Mouse (Mus musculus) embryonic facial prominence, embryonic 10.5 days (tissue): ENCODE measurements at regions not wholly inside any gene's neighbourhood (a gene's known extent, or its start where the extent isn't known, plus 50 kb on each side); places are given as distances from the start of the nearest gene placed in this dataset.

Experiments
- DNase-seq: peaks from one replicate; pipeline ENCODE4 v3.0.0-alpha.2; 2017; ENCODE audit warnings: low spot score
- H3K27ac ChIP-seq: fragments of 300-500 bp; sonication (generic); replicated peaks from 2 replicates; pipeline ENCODE4 v1.5.1; 2016; ENCODE audit warnings: mild to moderate bottlenecking
- H3K27me3 ChIP-seq: fragments of 300-500 bp; sonication (generic); replicated peaks from 2 replicates; pipeline ENCODE4 v1.6.1; 2016; ENCODE audit warnings: low read depth, mild to moderate bottlenecking; ENCODE audit not compliant: poor library complexity, severe bottlenecking
- H3K36me3 ChIP-seq: fragments of 300-500 bp; sonication (generic); replicated peaks from 2 replicates; pipeline ENCODE4 v1.6.1; 2016; ENCODE audit warnings: mild to moderate bottlenecking, moderate library complexity
- H3K4me1 ChIP-seq: fragments of 300-500 bp; sonication (generic); 2 replicates; pipeline ENCODE4 v1.6.1; 2016
- H3K4me3 ChIP-seq: fragments of 300-500 bp; sonication (generic); 2 replicates; pipeline ENCODE4 v1.5.1; 2016; ENCODE audit warnings: mild to moderate bottlenecking, moderate library complexity
- H3K9me3 ChIP-seq: fragments of 300-500 bp; sonication (generic); 2 replicates; pipeline ENCODE4 v1.6.1; 2016; ENCODE audit warnings: mild to moderate bottlenecking
- WGBS: fragments of 180-500 bp; shearing (Covaris S2); methylation state at CpG from one replicate; pipeline ENCODE4 v1.1.7; 2016; 5-methylcytosine and 5-hydroxymethylcytosine counted together

GRCm38 (mm10) chr14:25199900-25200299, 259.1 kb upstream of the Zmiz1 start:
- H3K4me1 ChIP-seq, result peaks cover 55% of the 10 kb centered on the region
- WGBS, result 87% methylated on average over 3 of the region's 3 CpGs

GRCm38 (mm10) chr14:25200656-25201179, 258.3 kb upstream of the Zmiz1 start:
- Histone ChIP-seq H3K4me3 (no peak overlapping the region), H3K9me3 (no peaks in the 10 kb centered on the region), H3K4me1 (peaks cover 47% of the 10 kb centered on the region), H3K36me3 (no peaks in the 10 kb centered on the region), H3K27me3 (peaks cover 4% of the 10 kb centered on the region; the same call in 1 of the 2 replicates), H3K27ac (peak overlapping the region; percentile 48; the same call in 1 of the 2 replicates)
- no peak for DNase-seq
- 59% methylated on average over 4 of the region's 4 CpGs for WGBS

More at GRCm38 (mm10) chr14:25199900-25200299, 259.1 kb upstream of the Zmiz1 start:
- Histone ChIP-seq H3K36me3 (no peaks in the 10 kb centered on the region), H3K9me3 (no peaks in the 10 kb centered on the region), H3K27ac (peak overlapping the region; percentile 48; the same call in 1 of the 2 replicates), H3K4me3 (no peak overlapping the region), H3K27me3 (peaks cover 4% of the 10 kb centered on the region; the same call in 1 of the 2 replicates)
- no peak for DNase-seq

GRCm38 (mm10) chr14:25202312-25202711, 256.7 kb upstream of the Zmiz1 start:
- WGBS, result 79% methylated on average over 2 of the region's 2 CpGs
- Histone ChIP-seq H3K9me3 (no peaks in the 10 kb centered on the region), H3K4me1 (peaks cover 44% of the 10 kb centered on the region), H3K27me3 (peaks cover 4% of the 10 kb centered on the region; the same call in 1 of the 2 replicates), H3K27ac (peak overlapping the region; percentile 11; the same call in 1 of the 2 replicates), H3K36me3 (no peaks in the 10 kb centered on the region), H3K4me3 (no peak overlapping the region)
- no peak for DNase-seq

- no peak overlapping the region for H3K27ac ChIP-seq
- DNase-seq, result no peak
- 95% methylated on average over 5 of the region's 5 CpGs for WGBS
- no peaks in the 10 kb centered on the region for H3K9me3 ChIP-seq
- peaks cover 54% of the 10 kb centered on the region for H3K4me1 ChIP-seq
- peaks cover 5% of the 10 kb centered on the region; the same call in 1 of the 2 replicates for H3K27me3 ChIP-seq
- no peaks in the 10 kb centered on the region for H3K36me3 ChIP-seq
- H3K4me3 ChIP-seq, result no peak overlapping the region
These were observed 254.9 kb upstream of the Zmiz1 start for GRCm38 (mm10) chr14:25204091-25204490.

GRCm38 (mm10) chr14:25206855-25207254, 252.1 kb upstream of the Zmiz1 start:
- 90% methylated on average over 4 of the region's 4 CpGs for WGBS
- Histone ChIP-seq H3K9me3 (no peaks in the 10 kb centered on the region), H3K27ac (peak overlapping the region; percentile 74)

GRCm38 (mm10) chr14:25207422-25207821, 251.6 kb upstream of the Zmiz1 start:
- DNase-seq, result no peak
- Histone ChIP-seq H3K36me3 (no peaks in the 10 kb centered on the region), H3K27ac (peak overlapping the region; percentile 74), H3K4me1 (peaks cover 43% of the 10 kb centered on the region), H3K4me3 (no peak overlapping the region), H3K9me3 (no peaks in the 10 kb centered on the region), H3K27me3 (0 out of 2 replicates have a peak, but pooled peaks cover 5% of the 10 kb centered on the region)
- WGBS, result 45% methylated on average over 5 of the region's 5 CpGs

More at GRCm38 (mm10) chr14:25206855-25207254, 252.1 kb upstream of the Zmiz1 start:
- Histone ChIP-seq H3K27me3 (0 out of 2 replicates have a peak, but pooled peaks cover 5% of the 10 kb centered on the region), H3K4me3 (no peak overlapping the region), H3K36me3 (no peaks in the 10 kb centered on the region), H3K4me1 (peaks cover 43% of the 10 kb centered on the region)
- DNase-seq, result no peak

GRCm38 (mm10) chr14:25208221-25209056, 250.5 kb upstream of the Zmiz1 start:
- DNase-seq, result peak; percentile 58
- 44% methylated on average over 8 of the region's 9 CpGs for WGBS
- Histone ChIP-seq H3K27ac (peak overlapping the region; percentile 74; the same call in 1 of the 2 replicates), H3K9me3 (no peaks in the 10 kb centered on the region), H3K4me3 (no peak overlapping the region), H3K4me1 (peaks cover 43% of the 10 kb centered on the region), H3K27me3 (0 out of 2 replicates have a peak, but pooled peaks cover 5% of the 10 kb centered on the region), H3K36me3 (no peaks in the 10 kb centered on the region)

GRCm38 (mm10) chr14:25213056-25213455, 245.9 kb upstream of the Zmiz1 start:
- Histone ChIP-seq H3K4me1 (peaks cover 24% of the 10 kb centered on the region), H3K36me3 (no peaks in the 10 kb centered on the region), H3K9me3 (no peaks in the 10 kb centered on the region), H3K4me3 (no peak overlapping the region), H3K27ac (no peak overlapping the region), H3K27me3 (0 out of 2 replicates have a peak, but pooled peaks cover 5% of the 10 kb centered on the region)
- WGBS, result 77% methylated on average over 6 of the region's 6 CpGs
- DNase-seq, result no peak

GRCm38 (mm10) chr14:25223091-25223490, 235.9 kb upstream of the Zmiz1 start:
- no peak for DNase-seq
- WGBS, result 84% methylated on average over 1 of the region's 1 CpGs
- Histone ChIP-seq H3K36me3 (no peaks in the 10 kb centered on the region), H3K4me3 (no peak overlapping the region), H3K27ac (no peak overlapping the region), H3K4me1 (peaks cover 46% of the 10 kb centered on the region), H3K27me3 (no peaks in the 10 kb centered on the region), H3K9me3 (no peaks in the 10 kb centered on the region)

- peak overlapping the region; percentile 89 for H3K27ac ChIP-seq
- H3K36me3 ChIP-seq, result no peaks in the 10 kb centered on the region
- H3K9me3 ChIP-seq, result no peaks in the 10 kb centered on the region
- H3K27me3 ChIP-seq, result no peaks in the 10 kb centered on the region
- H3K4me1 ChIP-seq, result peaks cover 64% of the 10 kb centered on the region
- 57% methylated on average over 3 of the region's 3 CpGs for WGBS
- H3K4me3 ChIP-seq, result no peak overlapping the region
- DNase-seq, result no peak
These were observed 233.8 kb upstream of the Zmiz1 start for GRCm38 (mm10) chr14:25225214-25225613.

GRCm38 (mm10) chr14:25226155-25226839, 232.7 kb upstream of the Zmiz1 start:
- Histone ChIP-seq H3K27ac (peak overlapping the region; percentile 89), H3K36me3 (no peaks in the 10 kb centered on the region), H3K27me3 (no peaks in the 10 kb centered on the region), H3K9me3 (no peaks in the 10 kb centered on the region), H3K4me3 (peak overlapping the region; percentile 42), H3K4me1 (peaks cover 72% of the 10 kb centered on the region)
- DNase-seq, result peak; percentile 89
- WGBS, result 10% methylated on average over 11 of the region's 11 CpGs

- H3K4me1 ChIP-seq, result peaks cover 77% of the 10 kb centered on the region
- no peaks in the 10 kb centered on the region for H3K36me3 ChIP-seq
- peak overlapping the region; percentile 89 for H3K27ac ChIP-seq
- WGBS, result 45% methylated on average over 7 of the region's 7 CpGs
- H3K9me3 ChIP-seq, result no peaks in the 10 kb centered on the region
- DNase-seq, result peak; percentile 42
- peak overlapping the region; percentile 42 for H3K4me3 ChIP-seq
- H3K27me3 ChIP-seq, result no peaks in the 10 kb centered on the region
These were observed 232.0 kb upstream of the Zmiz1 start for GRCm38 (mm10) chr14:25226840-25227506.
